Mouse (Mus musculus) CH12F3 (cell line): ENCODE measurements around the gene Rsg1.

Source experiments
- in situ Hi-C: fragments of 300-500 bp; cut with MboI; formaldehyde crosslinking; loops from 2 replicates; pipeline ENCODE4 v1.14.3; 2020; ENCODE audit warnings: low sequenced_read_pairs

The Rsg1 gene

GRCm38 (mm10) chr4:141244931-141245425 is 31.2 kb downstream of the Rsg1 start:
- in situ Hi-C loops: no loop called here

- in situ Hi-C loops: no loop called here
Measured at GRCm38 (mm10) chr4:141246089-141246997, 32.6 kb downstream of the Rsg1 start.

GRCm38 (mm10) chr4:141246998-141247350 is 33.2 kb downstream of the Rsg1 start:
- in situ Hi-C loops: no loop called here

GRCm38 (mm10) chr4:141247776-141248613 is 34.2 kb downstream of the Rsg1 start:
- in situ Hi-C loops: no loop called here

GRCm38 (mm10) chr4:141248614-141248978 is 34.8 kb downstream of the Rsg1 start:
- in situ Hi-C loops: no loop called here

- in situ Hi-C loops: no loop called here
Measured at GRCm38 (mm10) chr4:141249383-141249782, 35.6 kb downstream of the Rsg1 start.

GRCm38 (mm10) chr4:141251071-141251470 is 37.3 kb downstream of the Rsg1 start:
- in situ Hi-C loops: no loop called here

GRCm38 (mm10) chr4:141252641-141253040 is 38.9 kb downstream of the Rsg1 start:
- in situ Hi-C loops: no loop called here

GRCm38 (mm10) chr4:141254234-141254633 is 40.5 kb downstream of the Rsg1 start:
- in situ Hi-C loops: no loop called here

- in situ Hi-C loops: no loop called here
Measured at GRCm38 (mm10) chr4:141257440-141257839, 43.7 kb downstream of the Rsg1 start.

- in situ Hi-C loops: no loop called here
Measured at GRCm38 (mm10) chr4:141259413-141259812, 45.7 kb downstream of the Rsg1 start.

GRCm38 (mm10) chr4:141260007-141260723 is 46.4 kb downstream of the Rsg1 start:
- in situ Hi-C loops: no loop called here

GRCm38 (mm10) chr4:141262906-141263637 is 49.3 kb downstream of the Rsg1 start:
- in situ Hi-C loops: no loop called here

- in situ Hi-C loops: no loop called here
Measured at GRCm38 (mm10) chr4:141265979-141266637, 52.4 kb downstream of the Rsg1 start.

GRCm38 (mm10) chr4:141267250-141267649 is 53.5 kb downstream of the Rsg1 start:
- in situ Hi-C loops: no loop called here

GRCm38 (mm10) chr4:141267837-141268236 is 54.1 kb downstream of the Rsg1 start:
- in situ Hi-C loops: no loop called here

- in situ Hi-C loops: no loop called here
Measured at GRCm38 (mm10) chr4:141268350-141268749, 54.6 kb downstream of the Rsg1 start.

GRCm38 (mm10) chr4:141269080-141269479 is 55.3 kb downstream of the Rsg1 start:
- in situ Hi-C loops: no loop called here

- in situ Hi-C loops: no loop called here
Measured at GRCm38 (mm10) chr4:141270201-141270940, 56.6 kb downstream of the Rsg1 start.
